Mouse (Mus musculus) heart, embryonic 10.5 days (tissue): ENCODE measurements around the gene Sema4c. TPM values are rescaled to one million over a fixed set of nuclear protein-coding genes. Genes with fewer than 3 reads are reported as not detected.
A peak's percentile ranks its signal among the peaks of the same experiment; 100 is the strongest.

ENCODE experiments used
- DNase-seq: peaks from one replicate; pipeline ENCODE4 v3.0.0-alpha.2; 2017; ENCODE audit warnings: low spot score
- H3K27ac ChIP-seq: fragments of 300-500 bp; sonication (generic); 2 replicates; pipeline ENCODE4 v1.5.1; 2016; ENCODE audit warnings: mild to moderate bottlenecking
- H3K27me3 ChIP-seq: fragments of 300-500 bp; sonication (generic); 2 replicates; pipeline ENCODE4 v1.6.1; 2016; ENCODE audit warnings: mild to moderate bottlenecking; ENCODE audit not compliant: poor library complexity, insufficient read depth, severe bottlenecking
- H3K36me3 ChIP-seq: fragments of 300-500 bp; sonication (generic); 2 replicates; pipeline ENCODE4 v1.6.1; 2016; ENCODE audit warnings: mild to moderate bottlenecking, moderate library complexity
- H3K4me1 ChIP-seq: fragments of 300-500 bp; sonication (generic); 2 replicates; pipeline ENCODE4 v1.6.1; 2016; ENCODE audit warnings: mild to moderate bottlenecking
- H3K4me3 ChIP-seq: fragments of 300-500 bp; sonication (generic); 2 replicates; pipeline ENCODE4 v1.5.1; 2016; ENCODE audit warnings: mild to moderate bottlenecking, moderate library complexity
- H3K9me3 ChIP-seq: fragments of 300-500 bp; sonication (generic); 2 replicates; pipeline ENCODE4 v1.6.1; 2016; ENCODE audit warnings: mild to moderate bottlenecking, moderate library complexity
- WGBS: fragments of 180-500 bp; shearing (Covaris S2); methylation state at CpG from one replicate; pipeline ENCODE4 v1.1.7; 2016; 5-methylcytosine and 5-hydroxymethylcytosine counted together
- polyA plus RNA-seq: library from polyadenylated mRNA; unstranded; fragments of >200 nt; fragmentation: Nextera tagmentation; extraction: Ambion mirVana; gene quantifications from 2 replicates; pipeline ENCODE4 v1.2.1, GENCODE M21; 2016

The Sema4c gene
- polyA plus RNA-seq, result 12.2 and 15.2 TPM in 2 replicates

DNA sequence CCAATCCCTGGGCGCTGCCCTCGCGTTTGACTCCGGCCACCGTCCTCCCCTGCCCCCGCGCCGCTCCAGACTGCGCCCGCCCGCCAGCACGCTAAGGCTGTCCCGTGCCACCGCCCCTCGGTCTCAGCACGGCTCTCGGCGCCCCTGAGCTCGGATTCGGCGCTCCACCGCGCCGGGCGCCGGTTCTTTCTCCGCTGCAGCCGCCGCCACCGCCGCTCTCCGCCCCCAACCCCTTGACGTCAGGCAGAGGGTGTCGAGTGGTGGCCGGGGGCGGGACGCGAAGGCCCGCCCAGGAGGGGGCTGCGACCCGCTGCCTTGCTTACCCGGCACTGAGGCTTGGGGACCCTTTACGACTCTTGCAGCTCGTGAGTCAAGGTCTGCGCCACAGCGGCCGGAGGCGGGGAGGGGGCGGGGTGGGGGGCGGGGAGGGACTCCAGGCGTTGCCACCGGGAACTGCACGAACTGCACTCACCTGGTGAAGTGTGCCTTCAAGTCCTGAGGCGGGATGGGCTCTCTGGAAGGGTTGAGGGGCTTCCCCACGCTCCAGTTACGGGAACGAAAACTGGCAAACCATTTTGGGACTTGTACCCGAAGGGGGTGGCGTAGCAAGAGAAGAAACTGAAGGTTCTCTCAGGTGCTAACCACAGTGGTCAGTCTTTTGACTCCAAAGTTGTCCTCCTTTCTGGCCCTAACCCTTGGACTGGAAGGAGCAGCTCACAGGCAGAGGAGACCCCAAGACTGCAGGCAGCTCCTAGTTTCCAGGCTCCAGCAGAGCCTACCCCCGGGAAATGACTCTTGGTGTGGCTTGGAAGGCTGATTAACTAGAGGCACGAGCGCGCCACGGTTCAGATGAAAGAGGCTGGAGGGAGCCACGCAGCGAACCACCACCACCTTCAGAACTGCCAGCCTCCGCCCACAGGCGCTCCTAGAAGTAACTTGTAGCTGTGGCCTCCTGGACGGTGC is at the start of gene Sema4c:
TSS of gene Sema4c (minus strand) at position 319 of the 963 bp plus-strand sequence.
- Histone ChIP-seq H3K36me3 (peaks cover 17% of the 10 kb centered on the region), H3K9me3 (no peaks in the 10 kb centered on the region), H3K27me3 (0 out of 2 replicates have a peak, but pooled peaks cover 6% of the 10 kb centered on the region), H3K4me3 (peak within 1 kb of the TSS; percentile 90), H3K4me1 (peaks cover 75% of the 10 kb centered on the region), H3K27ac (peak within 1 kb of the TSS; percentile 98)
- peak; percentile 92 for DNase-seq
- WGBS, result under 1% methylated on average over 68 of the region's 69 CpGs

DNA sequence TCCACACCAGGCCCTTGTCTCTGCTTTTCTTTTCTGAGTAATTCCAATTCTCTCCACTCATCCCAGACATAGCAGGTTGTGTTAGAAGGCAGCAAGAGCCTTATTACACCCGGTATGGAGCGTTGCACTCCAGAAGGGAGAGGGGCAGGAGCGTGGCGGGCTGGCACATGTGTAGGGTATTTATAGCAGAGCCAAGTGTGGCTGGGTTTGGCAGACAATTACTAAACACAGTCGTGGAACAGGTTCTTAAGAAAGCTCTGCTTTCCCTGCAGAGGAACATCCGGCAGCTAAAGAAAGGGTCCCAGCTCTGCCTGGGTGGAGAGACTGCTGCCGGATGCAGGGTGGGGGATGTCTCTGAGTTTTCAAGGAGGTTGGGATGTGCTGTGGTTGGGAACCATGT is 48.8 kb upstream of the Sema4c start:
- 47% methylated on average over 7 of the region's 7 CpGs for whole genome bisulfite sequencing
- Histone ChIP-seq H3K27ac (peak overlapping the region; percentile 53; the same call in 1 of the 2 replicates), H3K36me3 (no peaks in the 10 kb centered on the region), H3K4me1 (peaks cover 26% of the 10 kb centered on the region; the same call in 1 of the 2 replicates), H3K4me3 (no peak overlapping the region), H3K27me3 (peaks cover 5% of the 10 kb centered on the region; the same call in 1 of the 2 replicates), H3K9me3 (no peaks in the 10 kb centered on the region)
- no peak for DNase-seq

DNA sequence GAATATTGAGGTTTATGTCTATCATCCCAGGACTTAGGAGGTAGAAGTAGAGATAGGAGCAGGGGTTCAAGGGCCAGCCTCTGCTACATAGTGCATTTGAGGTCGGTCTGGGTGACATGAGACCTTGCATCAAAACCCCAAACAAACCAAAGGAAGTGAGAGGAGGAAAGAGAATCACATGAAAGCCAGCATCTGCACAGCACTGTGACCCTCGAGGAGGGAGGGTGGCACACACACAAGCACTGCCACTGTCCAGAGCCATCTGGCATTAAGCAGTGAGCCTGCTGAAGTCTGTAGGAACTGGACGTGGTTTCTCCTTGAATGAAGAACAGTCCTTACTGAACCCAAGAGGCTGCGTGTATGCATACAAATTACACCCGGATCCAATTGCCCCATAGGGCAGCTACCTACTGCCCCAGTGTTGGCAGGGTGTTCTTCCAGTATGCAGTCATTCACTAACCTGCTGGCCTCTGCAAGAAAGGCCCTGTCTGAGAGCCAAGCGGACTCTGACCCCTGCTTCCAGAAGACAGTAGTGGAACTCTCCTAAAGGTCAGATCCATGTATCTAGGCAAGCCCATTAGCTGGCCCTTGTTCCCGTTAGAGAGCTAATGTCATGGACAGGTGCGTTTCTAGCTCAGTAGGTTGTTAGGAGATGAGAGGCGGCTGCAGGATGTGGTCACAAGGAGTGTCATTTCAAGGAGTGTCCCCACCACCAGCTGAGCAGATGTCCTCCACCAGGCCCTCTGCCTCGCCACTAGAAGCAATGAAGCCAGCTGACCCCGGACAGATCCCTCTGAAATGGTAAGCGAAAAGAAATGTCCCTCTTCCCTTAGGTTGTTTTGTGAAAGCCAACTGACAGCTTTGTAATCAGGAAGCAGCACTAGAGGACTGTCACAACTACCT is 46.4 kb upstream of the Sema4c start:
- Histone ChIP-seq H3K4me1 (peaks cover 19% of the 10 kb centered on the region; the same call in 1 of the 2 replicates), H3K36me3 (no peaks in the 10 kb centered on the region), H3K27ac (peak overlapping the region; percentile 6; the same call in 1 of the 2 replicates), H3K9me3 (no peaks in the 10 kb centered on the region), H3K4me3 (no peak overlapping the region), H3K27me3 (peaks cover 11% of the 10 kb centered on the region; the same call in 1 of the 2 replicates)
- 77% methylated on average over 12 of the region's 12 CpGs for WGBS
- DNase-seq, result no peak

DNA sequence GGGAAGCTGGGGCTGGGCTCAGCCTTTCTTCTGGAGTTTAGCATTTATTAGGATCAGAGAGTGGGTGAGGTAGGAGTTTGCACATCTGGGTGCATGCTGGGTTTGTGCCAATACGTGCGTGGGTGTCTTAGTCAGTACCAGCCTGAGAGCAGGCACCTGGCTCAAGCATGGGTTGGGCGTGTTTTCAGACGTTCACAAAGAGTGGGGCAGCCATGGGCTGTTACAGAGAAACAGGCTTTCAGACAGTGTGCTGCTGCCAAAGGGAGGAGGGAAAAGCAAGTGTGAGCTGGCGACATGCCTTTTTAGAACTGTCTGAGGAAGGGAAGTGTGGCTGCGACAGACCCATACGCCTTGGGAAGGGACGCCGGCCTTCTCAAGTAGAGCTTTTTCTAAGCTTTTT is 45.2 kb upstream of the Sema4c start:
- WGBS, result 69% methylated on average over 9 of the region's 9 CpGs
- Histone ChIP-seq H3K27ac (no peak overlapping the region), H3K4me3 (no peak overlapping the region), H3K27me3 (peaks cover 11% of the 10 kb centered on the region; the same call in 1 of the 2 replicates), H3K4me1 (peaks cover 13% of the 10 kb centered on the region; the same call in 1 of the 2 replicates), H3K9me3 (no peaks in the 10 kb centered on the region), H3K36me3 (no peaks in the 10 kb centered on the region)
- DNase-seq, result no peak

DNA sequence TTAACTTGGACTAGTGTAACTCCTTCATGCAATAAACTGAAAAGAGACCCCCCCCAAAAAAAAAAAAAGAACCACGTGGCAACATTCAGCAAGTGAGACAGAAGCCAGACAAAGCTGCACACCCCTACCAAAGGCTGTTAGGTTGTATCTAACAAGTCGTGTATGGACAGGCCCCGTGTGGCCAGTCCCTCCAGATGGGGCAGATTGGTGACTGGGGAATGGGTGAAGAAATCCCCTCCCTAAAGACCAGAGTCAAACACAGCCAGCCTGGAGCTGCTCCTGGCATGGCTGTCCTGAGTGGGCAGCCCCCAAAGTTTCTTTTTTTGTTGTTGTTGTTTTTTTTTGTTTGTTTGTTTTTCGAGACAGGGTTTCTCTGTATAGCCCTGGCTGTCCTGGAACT is 44.1 kb upstream of the Sema4c start:
- WGBS, result 61% methylated on average over 4 of the region's 4 CpGs
- Histone ChIP-seq H3K27me3 (peaks cover 11% of the 10 kb centered on the region; the same call in 1 of the 2 replicates), H3K4me1 (peaks cover 7% of the 10 kb centered on the region; the same call in 1 of the 2 replicates), H3K27ac (no peak overlapping the region), H3K36me3 (no peaks in the 10 kb centered on the region), H3K4me3 (no peak overlapping the region), H3K9me3 (no peaks in the 10 kb centered on the region)
- no peak for DNase-seq

DNA sequence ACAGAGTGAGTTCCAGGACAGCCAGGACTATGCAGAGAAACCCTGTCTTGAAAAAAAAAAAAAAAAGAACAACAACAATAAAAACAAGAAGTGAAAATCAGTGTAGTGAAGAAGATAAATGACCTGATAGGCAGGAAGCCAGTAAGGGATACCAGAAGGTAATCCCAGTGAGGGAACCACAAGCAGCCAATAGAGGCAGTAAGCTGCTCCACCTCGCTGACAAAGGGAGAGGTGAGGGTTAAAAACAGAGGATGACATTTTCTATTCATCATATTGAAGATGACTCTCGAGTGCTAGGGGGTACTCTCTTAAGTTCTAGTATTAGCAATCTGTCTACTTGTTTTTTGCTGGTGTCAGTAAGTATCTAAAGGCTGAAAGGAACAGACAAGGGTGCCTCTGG is 40.3 kb upstream of the Sema4c start:
- H3K4me1 ChIP-seq, result peaks cover 12% of the 10 kb centered on the region
- no peak overlapping the region for H3K27ac ChIP-seq
- 0 out of 2 replicates have a peak, but pooled peaks cover 6% of the 10 kb centered on the region for H3K27me3 ChIP-seq
- 74% methylated on average over 2 of the region's 2 CpGs for WGBS
- no peak overlapping the region for H3K4me3 ChIP-seq
- no peak for DNase-seq
- H3K9me3 ChIP-seq, result no peaks in the 10 kb centered on the region
- no peaks in the 10 kb centered on the region for H3K36me3 ChIP-seq

DNA sequence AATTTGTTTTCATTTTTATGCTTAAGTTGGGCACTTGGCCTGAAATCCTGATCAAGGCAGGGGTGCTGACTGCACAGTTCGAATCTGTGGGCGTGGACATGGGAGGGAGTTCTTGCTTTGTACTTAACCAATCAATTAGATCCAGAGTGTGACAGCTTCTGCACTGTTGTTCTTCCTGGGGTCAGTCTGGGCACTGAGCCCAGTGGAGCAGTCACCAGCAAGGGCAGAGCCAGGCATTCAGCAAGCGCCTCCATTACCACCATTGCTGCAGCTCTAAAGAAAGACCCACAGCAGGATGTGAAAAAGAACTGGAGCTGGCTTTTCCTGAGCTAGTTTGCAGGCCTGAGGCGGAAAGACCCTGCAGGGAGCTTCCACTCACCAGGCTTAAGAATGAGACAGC is 38.0 kb upstream of the Sema4c start:
- Histone ChIP-seq H3K4me3 (no peak overlapping the region), H3K9me3 (no peaks in the 10 kb centered on the region), H3K4me1 (peaks cover 33% of the 10 kb centered on the region), H3K36me3 (no peaks in the 10 kb centered on the region), H3K27me3 (0 out of 2 replicates have a peak, but pooled peaks cover 6% of the 10 kb centered on the region), H3K27ac (no peak overlapping the region; the same call in 1 of the 2 replicates)
- WGBS, result 41% methylated on average over 4 of the region's 4 CpGs
- no peak for DNase-seq

DNA sequence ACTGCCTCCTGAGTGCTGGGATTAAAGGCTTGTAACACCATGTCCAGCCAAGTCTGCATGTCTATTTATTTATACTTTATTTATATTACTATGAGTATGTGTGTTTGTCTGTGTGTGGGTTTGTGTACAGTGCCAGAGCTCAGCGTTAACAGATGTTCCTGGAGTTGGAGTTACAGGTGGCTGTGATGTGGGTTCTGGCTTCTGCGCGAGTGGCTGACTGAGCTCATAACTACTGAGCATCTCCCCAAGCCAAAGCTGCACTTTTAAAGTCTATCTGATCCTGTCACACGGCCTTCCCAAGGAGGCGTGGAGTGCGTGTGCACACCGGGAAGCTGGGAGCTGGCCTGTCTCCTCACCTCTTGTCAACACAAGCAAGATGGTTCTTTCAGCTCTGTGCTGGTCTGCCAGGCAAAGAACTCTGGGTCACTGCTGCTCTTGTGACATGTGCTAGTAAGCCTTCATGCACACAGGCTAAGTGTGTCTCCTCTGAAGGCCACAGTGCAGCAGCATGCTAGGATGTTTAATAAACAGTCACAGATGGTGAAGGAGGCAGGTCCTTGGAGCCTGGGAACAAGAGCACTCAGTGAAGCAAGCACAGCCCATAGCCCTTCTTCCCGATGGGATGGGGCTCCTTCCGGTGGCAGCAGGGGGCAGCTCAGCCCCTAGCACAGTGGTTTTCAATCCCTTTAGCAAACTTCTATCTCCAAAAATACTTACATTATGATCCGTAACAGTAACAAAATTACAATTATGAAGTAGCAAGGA is 37.2 kb upstream of the Sema4c start:
- 49% methylated on average over 10 of the region's 10 CpGs for WGBS
- H3K36me3 ChIP-seq, result no peaks in the 10 kb centered on the region
- peak overlapping the region; percentile 49; the same call in 1 of the 2 replicates for H3K27ac ChIP-seq
- no peak overlapping the region for H3K4me3 ChIP-seq
- no peaks in the 10 kb centered on the region for H3K9me3 ChIP-seq
- H3K27me3 ChIP-seq, result 0 out of 2 replicates have a peak, but pooled peaks cover 4% of the 10 kb centered on the region
- no peak for DNase-seq
- peaks cover 41% of the 10 kb centered on the region for H3K4me1 ChIP-seq

DNA sequence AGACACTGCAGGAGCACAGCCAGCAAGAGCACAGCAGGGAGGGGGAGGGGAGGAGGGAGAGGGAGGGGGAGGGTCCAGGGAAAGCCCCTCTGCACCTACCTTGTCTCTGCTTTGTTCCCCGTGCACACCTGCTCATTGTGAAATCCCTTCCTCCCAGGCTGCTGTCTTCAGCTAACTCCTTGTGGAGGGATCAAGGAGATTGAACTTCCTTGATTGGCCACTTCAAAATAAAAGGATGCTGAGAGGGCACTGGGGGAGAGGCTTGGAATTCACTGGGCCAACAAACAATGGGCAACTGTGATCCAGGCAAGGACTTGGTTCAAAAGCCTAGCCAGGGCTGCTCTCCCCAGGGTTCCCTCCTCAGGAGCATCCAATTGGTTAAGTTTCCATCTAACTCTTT is 35.0 kb upstream of the Sema4c start:
- H3K4me1 ChIP-seq, result peaks cover 63% of the 10 kb centered on the region
- no peaks in the 10 kb centered on the region for H3K36me3 ChIP-seq
- no peak overlapping the region for H3K4me3 ChIP-seq
- H3K9me3 ChIP-seq, result no peaks in the 10 kb centered on the region
- DNase-seq, result no peak
- 17% methylated on average over 1 of the region's 1 CpGs for WGBS
- peak overlapping the region; percentile 49; the same call in 1 of the 2 replicates for H3K27ac ChIP-seq
- no peaks in the 10 kb centered on the region for H3K27me3 ChIP-seq

DNA sequence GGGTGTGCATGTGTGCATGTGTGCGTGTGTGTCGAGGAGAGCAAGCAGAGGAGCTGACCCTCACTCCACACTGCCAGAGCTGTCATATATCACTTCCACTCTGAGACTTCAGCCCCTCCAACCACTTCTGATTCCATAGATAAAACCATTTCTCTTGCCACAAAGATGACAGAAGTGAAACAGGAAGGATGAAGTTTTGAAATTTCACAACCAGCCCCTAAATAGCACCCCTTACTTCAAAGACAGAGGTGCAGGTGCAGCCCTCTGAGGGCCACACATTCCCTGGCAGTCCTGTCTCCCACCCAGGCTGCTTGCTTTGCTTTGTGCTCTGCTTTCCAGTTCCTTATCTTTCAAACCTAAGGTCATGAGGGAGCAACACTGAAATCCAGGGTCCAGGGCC is 33.3 kb upstream of the Sema4c start:
- Histone ChIP-seq H3K4me1 (peaks cover 74% of the 10 kb centered on the region), H3K27ac (peak overlapping the region; percentile 6; the same call in 1 of the 2 replicates), H3K27me3 (no peaks in the 10 kb centered on the region), H3K4me3 (no peak overlapping the region), H3K9me3 (no peaks in the 10 kb centered on the region), H3K36me3 (no peaks in the 10 kb centered on the region)
- 47% methylated on average over 2 of the region's 2 CpGs for WGBS
- no peak for DNase-seq

DNA sequence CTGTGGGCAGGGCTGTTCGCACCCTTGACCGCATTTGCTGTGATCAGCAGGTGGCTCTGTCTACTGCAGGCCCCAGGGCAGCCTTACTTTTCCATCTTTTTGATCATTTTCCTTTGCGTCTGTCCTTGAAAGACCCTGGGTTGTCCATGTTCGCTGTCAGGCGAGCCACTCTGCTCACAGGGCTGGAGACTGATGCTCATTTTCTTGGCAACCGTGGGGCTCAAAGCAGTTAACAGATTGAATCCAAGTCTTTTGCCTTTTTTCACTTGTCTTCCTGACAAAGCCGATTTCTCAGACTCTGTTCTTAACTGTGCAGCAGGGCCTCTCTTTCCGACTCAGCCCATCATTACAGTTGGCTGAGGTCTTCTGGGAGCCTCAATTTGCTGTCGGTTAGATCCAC is 32.5 kb upstream of the Sema4c start:
- DNase-seq, result no peak
- Histone ChIP-seq H3K27ac (peak overlapping the region; percentile 6; the same call in 1 of the 2 replicates), H3K4me1 (peaks cover 74% of the 10 kb centered on the region), H3K36me3 (no peaks in the 10 kb centered on the region), H3K27me3 (no peaks in the 10 kb centered on the region), H3K9me3 (no peaks in the 10 kb centered on the region), H3K4me3 (no peak overlapping the region)
- WGBS, result 76% methylated on average over 9 of the region's 9 CpGs

DNA sequence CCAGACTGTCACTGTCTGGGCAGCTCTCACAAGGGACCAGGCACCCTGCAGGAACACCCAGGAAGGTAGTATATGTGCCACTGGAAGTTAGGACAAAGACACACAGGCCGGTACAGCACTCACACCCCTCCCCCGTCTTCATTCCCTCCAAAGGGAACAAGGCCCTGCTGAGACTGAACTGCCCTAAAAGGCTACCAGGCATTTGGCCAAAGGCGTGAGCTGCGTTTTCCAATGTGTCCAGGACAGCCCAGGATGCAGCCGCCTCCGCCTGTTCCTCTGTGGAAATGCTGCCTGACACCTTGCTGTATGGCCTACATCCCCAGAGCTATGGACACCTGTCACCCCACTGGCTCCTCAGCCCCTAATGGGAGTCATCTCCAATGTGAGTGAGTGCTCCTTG is 31.3 kb upstream of the Sema4c start:
- Histone ChIP-seq H3K27ac (peak overlapping the region; percentile 60), H3K4me3 (no peak overlapping the region), H3K4me1 (peaks cover 76% of the 10 kb centered on the region), H3K36me3 (no peaks in the 10 kb centered on the region), H3K9me3 (no peaks in the 10 kb centered on the region), H3K27me3 (no peaks in the 10 kb centered on the region)
- WGBS, result 68% methylated on average over 6 of the region's 6 CpGs
- no peak for DNase-seq
